Mouse (Mus musculus): Measurements from ENCODE around the gene Gm44579. TPM values are rescaled to one million over a fixed set of nuclear protein-coding genes. Genes with fewer than 3 reads are reported as not detected.
A peak's percentile ranks its signal among the peaks of the same experiment; 100 is the strongest.

Gene Gm44579
- polyA plus RNA-seq, 1 experiment from 2014 or later, result not detected

GRCm38 (mm10) chr15:98161026-98161805, 59.6 kb downstream of the Gm44579 start:
- Histone ChIP-seq H3K36me3 (ENCODE audit: control insufficient read depth, insufficient read depth, low read length) (no peaks in the 10 kb centered on the region), H3K27me3 (ENCODE audit: control insufficient read depth, insufficient read depth, low read length) (peaks cover 9% of the 10 kb centered on the region), H3K9me3 (replicated peaks; ENCODE audit: control insufficient read depth, low read length) (no peaks in the 10 kb centered on the region), H3K9ac (ENCODE audit: low read length) (no peak overlapping the region), H3K4me3 (replicated peaks; ENCODE audit: low read length) (no peak overlapping the region), H3K27ac (ENCODE audit: low read length) (no peak overlapping the region), H3K4me1 (ENCODE audit: control insufficient read depth, insufficient read depth, low read length) (no peaks in the 10 kb centered on the region), H3K4me2 (ENCODE audit: low read depth, low read length) (no peak overlapping the region)
- ATAC-seq (ENCODE audit: insufficient read depth, low FRiP score), result no peak
- 62% methylated on average over 19 of the region's 19 CpGs for WGBS

GRCm38 (mm10) chr15:98157253-98157652, 63.5 kb downstream of the Gm44579 start:
- Histone ChIP-seq H3K27ac (ENCODE audit: low read length) (no peak overlapping the region), H3K36me3 (ENCODE audit: control insufficient read depth, insufficient read depth, low read length) (no peaks in the 10 kb centered on the region), H3K4me1 (ENCODE audit: control insufficient read depth, insufficient read depth, low read length) (no peaks in the 10 kb centered on the region), H3K4me2 (ENCODE audit: low read depth, low read length) (no peak overlapping the region), H3K9ac (ENCODE audit: low read length) (no peak overlapping the region), H3K4me3 (replicated peaks; ENCODE audit: low read length) (no peak overlapping the region), H3K9me3 (replicated peaks; ENCODE audit: control insufficient read depth, low read length) (no peaks in the 10 kb centered on the region), H3K27me3 (ENCODE audit: control insufficient read depth, insufficient read depth, low read length) (no peaks in the 10 kb centered on the region)
- 57% methylated on average over 1 of the region's 1 CpGs for WGBS
- no peak for ATAC-seq (ENCODE audit: insufficient read depth, low FRiP score)

- H3K36me3 ChIP-seq (ENCODE audit: control insufficient read depth, insufficient read depth, low read length), result no peaks in the 10 kb centered on the region
- 61% methylated on average over 4 of the region's 4 CpGs for WGBS
- no peak overlapping the region for H3K27ac ChIP-seq (ENCODE audit: low read length)
- H3K9ac ChIP-seq (ENCODE audit: low read length), result no peak overlapping the region
- H3K27me3 ChIP-seq (ENCODE audit: control insufficient read depth, insufficient read depth, low read length), result no peaks in the 10 kb centered on the region
- H3K9me3 ChIP-seq (replicated peaks; ENCODE audit: control insufficient read depth, low read length), result no peaks in the 10 kb centered on the region
- ATAC-seq (ENCODE audit: insufficient read depth, low FRiP score), result no peak
- no peaks in the 10 kb centered on the region for H3K4me1 ChIP-seq (ENCODE audit: control insufficient read depth, insufficient read depth, low read length)
- H3K4me3 ChIP-seq (replicated peaks; ENCODE audit: low read length), result no peak overlapping the region
- H3K4me2 ChIP-seq (ENCODE audit: low read depth, low read length), result no peak overlapping the region
These were observed 64.8 kb downstream of the Gm44579 start for GRCm38 (mm10) chr15:98155944-98156343.

- Histone ChIP-seq H3K9me3 (replicated peaks; ENCODE audit: control insufficient read depth, low read length) (no peaks in the 10 kb centered on the region), H3K27ac (ENCODE audit: low read length) (no peak overlapping the region), H3K4me2 (ENCODE audit: low read depth, low read length) (no peak overlapping the region), H3K4me3 (replicated peaks; ENCODE audit: low read length) (no peak overlapping the region), H3K9ac (ENCODE audit: low read length) (no peak overlapping the region), H3K4me1 (ENCODE audit: control insufficient read depth, insufficient read depth, low read length) (no peaks in the 10 kb centered on the region), H3K27me3 (ENCODE audit: control insufficient read depth, insufficient read depth, low read length) (no peaks in the 10 kb centered on the region), H3K36me3 (ENCODE audit: control insufficient read depth, insufficient read depth, low read length) (no peaks in the 10 kb centered on the region)
- 85% methylated on average over 5 of the region's 5 CpGs for WGBS
- no peak for ATAC-seq (ENCODE audit: insufficient read depth, low FRiP score)
These were observed 65.5 kb downstream of the Gm44579 start for GRCm38 (mm10) chr15:98155272-98155671.

- no peaks in the 10 kb centered on the region for H3K9me3 ChIP-seq (replicated peaks; ENCODE audit: control insufficient read depth, low read length)
- no peak for ATAC-seq (ENCODE audit: insufficient read depth, low FRiP score)
- 67% methylated on average over 3 of the region's 3 CpGs for WGBS
These were observed 66.1 kb downstream of the Gm44579 start for GRCm38 (mm10) chr15:98154631-98155030.

GRCm38 (mm10) chr15:98154146-98154545, 66.6 kb downstream of the Gm44579 start:
- Histone ChIP-seq H3K27me3 (ENCODE audit: control insufficient read depth, insufficient read depth, low read length) (no peaks in the 10 kb centered on the region), H3K27ac (ENCODE audit: low read length) (no peak overlapping the region), H3K36me3 (ENCODE audit: control insufficient read depth, insufficient read depth, low read length) (no peaks in the 10 kb centered on the region), H3K9me3 (replicated peaks; ENCODE audit: control insufficient read depth, low read length) (no peaks in the 10 kb centered on the region), H3K4me2 (ENCODE audit: low read depth, low read length) (no peak overlapping the region), H3K9ac (ENCODE audit: low read length) (no peak overlapping the region), H3K4me1 (ENCODE audit: control insufficient read depth, insufficient read depth, low read length) (no peaks in the 10 kb centered on the region), H3K4me3 (replicated peaks; ENCODE audit: low read length) (no peak overlapping the region)
- WGBS, result 49% methylated on average over 3 of the region's 4 CpGs
- ATAC-seq (ENCODE audit: insufficient read depth, low FRiP score), result no peak

More at GRCm38 (mm10) chr15:98154631-98155030, 66.1 kb downstream of the Gm44579 start:
- Histone ChIP-seq H3K27me3 (ENCODE audit: control insufficient read depth, insufficient read depth, low read length) (no peaks in the 10 kb centered on the region), H3K36me3 (ENCODE audit: control insufficient read depth, insufficient read depth, low read length) (no peaks in the 10 kb centered on the region), H3K27ac (ENCODE audit: low read length) (no peak overlapping the region), H3K4me2 (ENCODE audit: low read depth, low read length) (no peak overlapping the region), H3K9ac (ENCODE audit: low read length) (no peak overlapping the region), H3K4me3 (replicated peaks; ENCODE audit: low read length) (no peak overlapping the region), H3K4me1 (ENCODE audit: control insufficient read depth, insufficient read depth, low read length) (no peaks in the 10 kb centered on the region)

- no peak for ATAC-seq (ENCODE audit: insufficient read depth, low FRiP score)
- H3K27me3 ChIP-seq (ENCODE audit: control insufficient read depth, insufficient read depth, low read length), result no peaks in the 10 kb centered on the region
- H3K27ac ChIP-seq (ENCODE audit: low read length), result no peak overlapping the region
- peak overlapping the region; percentile 28; the same call in 1 of the 2 replicates for H3K9ac ChIP-seq (ENCODE audit: low read length)
- no peaks in the 10 kb centered on the region for H3K36me3 ChIP-seq (ENCODE audit: control insufficient read depth, insufficient read depth, low read length)
- H3K4me1 ChIP-seq (ENCODE audit: control insufficient read depth, insufficient read depth, low read length), result no peaks in the 10 kb centered on the region
- no peak overlapping the region for H3K4me3 ChIP-seq (replicated peaks; ENCODE audit: low read length)
- no peak overlapping the region for H3K4me2 ChIP-seq (ENCODE audit: low read depth, low read length)
- WGBS, result 35% methylated on average over 3 of the region's 3 CpGs
- H3K9me3 ChIP-seq (replicated peaks; ENCODE audit: control insufficient read depth, low read length), result no peaks in the 10 kb centered on the region
These were observed 67.2 kb downstream of the Gm44579 start for GRCm38 (mm10) chr15:98153625-98154024.

- no peaks in the 10 kb centered on the region for H3K9me3 ChIP-seq (replicated peaks; ENCODE audit: control insufficient read depth, low read length)
- H3K4me2 ChIP-seq (ENCODE audit: low read depth, low read length), result no peak overlapping the region
- no peak for ATAC-seq (ENCODE audit: insufficient read depth, low FRiP score)
- H3K36me3 ChIP-seq (ENCODE audit: control insufficient read depth, insufficient read depth, low read length), result no peaks in the 10 kb centered on the region
- H3K4me3 ChIP-seq (replicated peaks; ENCODE audit: low read length), result no peak overlapping the region
- WGBS, result 65% methylated on average over 7 of the region's 7 CpGs
- no peak overlapping the region for H3K9ac ChIP-seq (ENCODE audit: low read length)
- no peak overlapping the region for H3K27ac ChIP-seq (ENCODE audit: low read length)
- no peaks in the 10 kb centered on the region for H3K27me3 ChIP-seq (ENCODE audit: control insufficient read depth, insufficient read depth, low read length)
- no peaks in the 10 kb centered on the region for H3K4me1 ChIP-seq (ENCODE audit: control insufficient read depth, insufficient read depth, low read length)
These were observed 67.9 kb downstream of the Gm44579 start for GRCm38 (mm10) chr15:98152916-98153315.

GRCm38 (mm10) chr15:98149166-98149602, 71.6 kb downstream of the Gm44579 start:
- H3K4me3 ChIP-seq (replicated peaks; ENCODE audit: low read length), result no peak overlapping the region
- H3K27me3 ChIP-seq (ENCODE audit: control insufficient read depth, insufficient read depth, low read length), result no peaks in the 10 kb centered on the region
- H3K9ac ChIP-seq (ENCODE audit: low read length), result no peak overlapping the region
- no peaks in the 10 kb centered on the region for H3K36me3 ChIP-seq (ENCODE audit: control insufficient read depth, insufficient read depth, low read length)
- ATAC-seq (ENCODE audit: insufficient read depth, low FRiP score), result no peak
- no peak overlapping the region for H3K27ac ChIP-seq (ENCODE audit: low read length)
- H3K9me3 ChIP-seq (replicated peaks; ENCODE audit: control insufficient read depth, low read length), result no peaks in the 10 kb centered on the region
- H3K4me2 ChIP-seq (ENCODE audit: low read depth, low read length), result no peak overlapping the region
- 0 out of 2 replicates have a peak, but pooled peaks cover 2% of the 10 kb centered on the region for H3K4me1 ChIP-seq (ENCODE audit: control insufficient read depth, insufficient read depth, low read length)
- 64% methylated on average over 10 of the region's 10 CpGs for WGBS

Measured in stomach, embryonic 16.5 days (tissue).